Comparison of ENCODE assay signal across 7 mouse cellular contexts in genomic region chr9:31131205-31131968, GRCm38 (mm10). TPM values are rescaled to one million over a fixed set of nuclear protein-coding genes. Genes with fewer than 3 reads are reported as not detected.
DNase-seq lines count a peak whose midpoint lies in the region; ATAC-seq lines count a peak whose summit lies in the region.

Gene St14, minus strand, starts transcription at chr9:31131853.

- ATAC-seq in CD4-positive, CD25-positive, alpha-beta regulatory T cell, adult 4 months, result peak; percentile 50
- ATAC-seq in granulocyte monocyte progenitor cell, adult 5-6 weeks (replicated peaks; ENCODE audit: poor library complexity, severe bottlenecking), result peak; percentile 17
- ATAC-seq in stomach, embryonic 15.5 days (ENCODE audit: insufficient read depth, low FRiP score, low read depth), result peak; percentile 88

- H3K4me3 ChIP-seq in megakaryocyte, embryonic 14.5 days (replicated peaks), result peak within 1 kb of the TSS; percentile 91
- peak within 1 kb of the TSS; percentile 58 for H3K4me3 ChIP-seq in stomach, embryonic 15.5 days (replicated peaks)

- no peaks in the 10 kb centered on the region for H3K36me3 ChIP-seq in megakaryocyte, embryonic 14.5 days (replicated peaks; ENCODE audit: low read length)
- H3K36me3 ChIP-seq in stomach, embryonic 15.5 days, result no peaks in the 10 kb centered on the region

- under 1% methylated on average over 70 of the region's 74 CpGs for whole genome bisulfite sequencing in stomach, embryonic 15.5 days

- peak within 1 kb of the TSS; percentile 64 for H3K27ac ChIP-seq in stomach, embryonic 15.5 days

- peak within 1 kb of the TSS; percentile 88 for H3K4me2 ChIP-seq in stomach, embryonic 15.5 days

- H3K27me3 ChIP-seq in megakaryocyte, embryonic 14.5 days (replicated peaks), result peaks cover 93% of the 10 kb centered on the region
- H3K27me3 ChIP-seq in stomach, embryonic 15.5 days (replicated peaks), result peaks cover 14% of the 10 kb centered on the region

- peak within 1 kb of the TSS; percentile 59; the same call in 1 of the 2 replicates for H3K9ac ChIP-seq in stomach, embryonic 15.5 days

- peaks cover 58% of the 10 kb centered on the region for H3K4me1 ChIP-seq in megakaryocyte, embryonic 14.5 days
- H3K4me1 ChIP-seq in stomach, embryonic 15.5 days, result 0 out of 2 replicates have a peak, but pooled peaks cover 11% of the 10 kb centered on the region

- DNase-seq in R1 (ENCODE audit: low read depth, low spot score), result peak; percentile 73
- DNase-seq in kidney, postnatal 36 days, result peak; percentile 83 to 90
- DNase-seq in gastrocnemius, postnatal 25 days, result no peak

- H3K9me3 ChIP-seq in megakaryocyte, embryonic 14.5 days, result no peaks in the 10 kb centered on the region
- H3K9me3 ChIP-seq in stomach, embryonic 15.5 days, result no peaks in the 10 kb centered on the region

RNA-seq across cellular contexts. Expression of gene St14, which starts in this region (rescaled TPM):
- polyA plus RNA-seq in CD4-positive, CD25-positive, alpha-beta regulatory T cell, adult 4 months (2017; shearing (Covaris generic)), result 1 to 10 TPM; 4.1 to 6.1 TPM
- 6.2 and 7.1 TPM in 2 replicates for total RNA-seq in granulocyte monocyte progenitor cell, adult 5-6 weeks (2014; fragmentation: Nextera tagmentation)
- 7.7 and 16.5 TPM in 2 replicates for total RNA-seq in granulocyte monocyte progenitor cell, adult 5-6 weeks (2017)
- polyA plus RNA-seq in megakaryocyte, embryonic 14.5 days (2012; ENCODE audit: insufficient read depth, low replicate concordance), result 2.6 TPM in 1 of 2 replicates, not detected in the other
- 61.4 and 71.8 TPM in 2 replicates for polyA plus RNA-seq in stomach, embryonic 15.5 days (2015; fragmentation: Nextera tagmentation; extraction: Ambion mirVana)
- under 1 TPM; 0.20 to 0.27 TPM for total RNA-seq in gastrocnemius, postnatal 25 days (2021)

Comparison
In these comparisons a context has a peak if more than half of its experiments do, and no peak if none do; other contexts are left out.
1. RNA of gene St14 (total RNA-seq): 6.2 to 16.5 TPM in granulocyte monocyte progenitor cell, adult 5-6 weeks; 0.20 to 0.27 TPM in gastrocnemius, postnatal 25 days; every median in the first group is over 4 times any median in the second.
2. ATAC-seq: peak in every context shown above with its lines; median percentile 88 in stomach, embryonic 15.5 days; 50 in CD4-positive, CD25-positive, alpha-beta regulatory T cell, adult 4 months; 17 in granulocyte monocyte progenitor cell, adult 5-6 weeks.